Mouse (Mus musculus) forebrain, postnatal 0 days (tissue): ENCODE measurements around the gene Thy1. TPM values are rescaled to one million over a fixed set of nuclear protein-coding genes. Genes with fewer than 3 reads are reported as not detected.

ENCODE experiments used
- ATAC-seq: fragments of 200-750 bp; cut with Nextera tagmentation; 2 replicates; pipeline ENCODE4 v1.8.0; 2017; ENCODE audit warnings: mild to moderate bottlenecking, moderate library complexity
- DNase-seq: peaks from one replicate; pipeline ENCODE4 v3.0.0-alpha.2; 2015
- H3K27ac ChIP-seq: fragments of 300-500 bp; sonication (generic); 2 replicates; pipeline ENCODE4 v1.5.1; 2014; ENCODE audit warnings: low read depth, mild to moderate bottlenecking, antibody characterized with exemption, low read length, moderate library complexity, mixed read lengths
- H3K27me3 ChIP-seq: fragments of 300-500 bp; sonication (generic); 2 replicates; pipeline ENCODE4 v1.6.1; 2014; ENCODE audit warnings: mild to moderate bottlenecking, low read length, mixed read lengths; ENCODE audit not compliant: insufficient read depth
- H3K36me3 ChIP-seq: fragments of 300-500 bp; sonication (generic); 2 replicates; pipeline ENCODE4 v1.6.1; 2014; ENCODE audit warnings: mild to moderate bottlenecking, moderate library complexity; ENCODE audit not compliant: insufficient read depth
- H3K4me1 ChIP-seq: fragments of 300-500 bp; sonication (generic); 2 replicates; pipeline ENCODE4 v1.6.1; 2014; ENCODE audit warnings: antibody characterized with exemption; ENCODE audit not compliant: insufficient read depth
- H3K4me2 ChIP-seq: fragments of 300-500 bp; sonication (generic); 2 replicates; pipeline ENCODE4 v1.6.1; 2014; ENCODE audit warnings: low read depth, mild to moderate bottlenecking, moderate library complexity
- H3K4me3 ChIP-seq: fragments of 300-500 bp; sonication (generic); 2 replicates; pipeline ENCODE4 v1.5.1; 2014; ENCODE audit warnings: low read depth, low read length, mixed read lengths
- H3K9ac ChIP-seq: fragments of 300-500 bp; sonication (generic); 2 replicates; pipeline ENCODE4 v1.6.1; 2014; ENCODE audit warnings: mild to moderate bottlenecking
- H3K9me3 ChIP-seq: fragments of 300-500 bp; sonication (generic); 2 replicates; pipeline ENCODE4 v1.6.1; 2016; ENCODE audit warnings: low read length
- CTCF ChIP-seq: sonication (generic); IDR thresholded peaks from 2 replicates; pipeline ENCODE4 v1.5.1; 2016; ENCODE audit warnings: antibody characterized with exemption, control low read depth, low read depth
- whole genome bisulfite sequencing: fragments of 180-500 bp; shearing (Covaris S2); extraction: QIAGEN DNeasy Blood & Tissue Kit; methylation state at CpG from one replicate; pipeline ENCODE4 v1.1.7; 2014; 5-methylcytosine and 5-hydroxymethylcytosine counted together
- polyA plus RNA-seq: library from polyadenylated mRNA; unstranded; fragments of >200 nt; fragmentation: Nextera tagmentation; extraction: Ambion mirVana; gene quantifications from 2 replicates; pipeline ENCODE4 v1.2.1, GENCODE M21; 2015
- total RNA-seq: library from RNA; depleted of rRNA; stranded (reverse); fragments of >200 nt; gene quantifications from 2 replicates; pipeline ENCODE4 v1.2.3, GENCODE M21; 2014

The Thy1 gene
- total and polyA plus RNA-seq, 2 experiments from 2014 or later, result 23.2 to 31.6 TPM

- H3K27me3 ChIP-seq, result no peaks in the 10 kb centered on the region
- WGBS, result 54% methylated on average over 10 of the region's 10 CpGs
- peaks cover 17% of the 10 kb centered on the region; the same call in 1 of the 2 replicates for H3K4me1 ChIP-seq
- ATAC-seq (no peak), DNase-seq (no peak)
- peaks cover 10% of the 10 kb centered on the region; the same call in 1 of the 2 replicates for H3K36me3 ChIP-seq
- no peak overlapping the region for H3K4me3 ChIP-seq
- no peak for TF ChIP-seq CTCF
- no peak overlapping the region for H3K4me2 ChIP-seq
- H3K9ac ChIP-seq, result no peak overlapping the region
- no peak overlapping the region for H3K27ac ChIP-seq
- no peaks in the 10 kb centered on the region for H3K9me3 ChIP-seq
These were observed 43.8 kb downstream of the Thy1 start for GRCm38 (mm10) chr9:44086960-44087359.

- peaks cover 17% of the 10 kb centered on the region; the same call in 1 of the 2 replicates for H3K4me1 ChIP-seq
- H3K9me3 ChIP-seq, result no peaks in the 10 kb centered on the region
- peak overlapping the region; percentile 19; the same call in 1 of the 2 replicates for H3K4me2 ChIP-seq
- peaks cover 16% of the 10 kb centered on the region; the same call in 1 of the 2 replicates for H3K36me3 ChIP-seq
- no peaks in the 10 kb centered on the region for H3K27me3 ChIP-seq
- 18% methylated on average over 15 of the region's 15 CpGs for WGBS
- DNase-seq, result no peak
- H3K9ac ChIP-seq, result no peak overlapping the region
- ATAC-seq, result peak; percentile 52; the same call in 1 of the 2 replicates
- H3K27ac ChIP-seq, result 0 out of 2 replicates have a peak overlapping the region, but pooled peaks have one; percentile 45
- TF ChIP-seq CTCF, result no peak
- no peak overlapping the region for H3K4me3 ChIP-seq
These were observed 44.7 kb downstream of the Thy1 start for GRCm38 (mm10) chr9:44087761-44088455.

- H3K4me2 ChIP-seq, result no peak overlapping the region
- H3K27ac ChIP-seq, result no peak overlapping the region
- peaks cover 16% of the 10 kb centered on the region; the same call in 1 of the 2 replicates for H3K36me3 ChIP-seq
- no peaks in the 10 kb centered on the region for H3K9me3 ChIP-seq
- 72% methylated on average over 12 of the region's 12 CpGs for WGBS
- no peak for TF ChIP-seq CTCF
- no peak for ATAC-seq
- no peak overlapping the region for H3K9ac ChIP-seq
- H3K27me3 ChIP-seq, result no peaks in the 10 kb centered on the region
- H3K4me1 ChIP-seq, result peaks cover 11% of the 10 kb centered on the region; the same call in 1 of the 2 replicates
- no peak overlapping the region for H3K4me3 ChIP-seq
- DNase-seq, result no peak
These were observed 45.9 kb downstream of the Thy1 start for GRCm38 (mm10) chr9:44088877-44089608.

GRCm38 (mm10) chr9:44093612-44094503 is 50.7 kb downstream of the Thy1 start:
- H3K4me2 ChIP-seq, result peak overlapping the region; percentile 41
- no peaks in the 10 kb centered on the region for H3K9me3 ChIP-seq
- peaks cover 16% of the 10 kb centered on the region; the same call in 1 of the 2 replicates for H3K36me3 ChIP-seq
- no peak overlapping the region for H3K27ac ChIP-seq
- ATAC-seq (peak; percentile 57; the same call in 1 of the 2 replicates), DNase-seq (peak; percentile 78)
- H3K9ac ChIP-seq, result no peak overlapping the region
- TF ChIP-seq CTCF, result peak; percentile 84
- H3K27me3 ChIP-seq, result no peaks in the 10 kb centered on the region
- 28% methylated on average over 24 of the region's 24 CpGs for WGBS
- H3K4me3 ChIP-seq, result peak overlapping the region; percentile 17
- no peaks in the 10 kb centered on the region for H3K4me1 ChIP-seq

- Histone ChIP-seq H3K27me3 (no peaks in the 10 kb centered on the region), H3K27ac (no peak overlapping the region), H3K9me3 (no peaks in the 10 kb centered on the region), H3K4me2 (no peak overlapping the region), H3K4me3 (no peak overlapping the region), H3K9ac (no peak overlapping the region), H3K4me1 (no peaks in the 10 kb centered on the region), H3K36me3 (peaks cover 16% of the 10 kb centered on the region; the same call in 1 of the 2 replicates)
- no peak for TF ChIP-seq CTCF
- no peak for ATAC-seq
- no peak for DNase-seq
- WGBS, result 86% methylated on average over 3 of the region's 3 CpGs
These were observed 51.6 kb downstream of the Thy1 start for GRCm38 (mm10) chr9:44094737-44095136.

GRCm38 (mm10) chr9:44095781-44096180 is 52.6 kb downstream of the Thy1 start:
- WGBS, result 90% methylated on average over 9 of the region's 9 CpGs
- ATAC-seq (no peak), DNase-seq (no peak)
- H3K4me1 ChIP-seq, result no peaks in the 10 kb centered on the region
- no peak overlapping the region for H3K4me3 ChIP-seq
- no peak for TF ChIP-seq CTCF
- H3K27me3 ChIP-seq, result no peaks in the 10 kb centered on the region
- H3K9ac ChIP-seq, result no peak overlapping the region
- no peak overlapping the region for H3K4me2 ChIP-seq
- H3K36me3 ChIP-seq, result peaks cover 16% of the 10 kb centered on the region; the same call in 1 of the 2 replicates
- H3K9me3 ChIP-seq, result no peaks in the 10 kb centered on the region
- peak overlapping the region; percentile 47; the same call in 1 of the 2 replicates for H3K27ac ChIP-seq
